Mouse (Mus musculus): ENCODE measurements at regions not wholly inside any gene's neighbourhood (a gene's known extent, or its start where the extent isn't known, plus 50 kb on each side); places are given as distances from the start of the nearest gene placed in this dataset.

GRCm38 (mm10) chr4:72688842-72689241 lies 163.6 kb downstream of the Aldoart1 start:
- no peak for DNase-seq (ENCODE audit: low spot score in 2 of 2)

GRCm38 (mm10) chr4:72674006-72674405 lies 178.4 kb downstream of the Aldoart1 start:
- no peak for DNase-seq (ENCODE audit: low spot score in 2 of 2)

- no peak for DNase-seq (ENCODE audit: low spot score in 2 of 2)
These were observed 180.6 kb downstream of the Aldoart1 start for GRCm38 (mm10) chr4:72671652-72672411.

GRCm38 (mm10) chr4:72669827-72670494 lies 182.5 kb downstream of the Aldoart1 start:
- DNase-seq (ENCODE audit: low spot score in 2 of 2) = no peak

GRCm38 (mm10) chr4:72664379-72664778 lies 188.1 kb downstream of the Aldoart1 start:
- DNase-seq (ENCODE audit: low spot score in 2 of 2) = no peak

GRCm38 (mm10) chr4:72662477-72662876 lies 190.0 kb downstream of the Aldoart1 start:
- no peak for DNase-seq (ENCODE audit: low spot score in 2 of 2)

GRCm38 (mm10) chr4:72656206-72656605 lies 196.2 kb downstream of the Aldoart1 start:
- DNase-seq (ENCODE audit: low spot score in 2 of 2) = no peak

GRCm38 (mm10) chr4:72647130-72647529 lies 205.3 kb downstream of the Aldoart1 start:
- DNase-seq (ENCODE audit: low spot score in 2 of 2) = no peak

- DNase-seq (ENCODE audit: low spot score in 2 of 2) = no peak
These were observed 223.0 kb downstream of the Aldoart1 start for GRCm38 (mm10) chr4:72629416-72629815.

- DNase-seq (ENCODE audit: low spot score in 2 of 2) = no peak
These were observed 225.1 kb downstream of the Aldoart1 start for GRCm38 (mm10) chr4:72627219-72627930.

- no peak for DNase-seq (ENCODE audit: low spot score in 2 of 2)
These were observed 247.3 kb downstream of the Aldoart1 start for GRCm38 (mm10) chr4:72605107-72605506.

- DNase-seq (ENCODE audit: low spot score in 2 of 2) = no peak
These were observed 256.9 kb downstream of the Aldoart1 start for GRCm38 (mm10) chr4:72595494-72595893.

GRCm38 (mm10) chr4:72592129-72592528 lies 260.3 kb downstream of the Aldoart1 start:
- no peak for DNase-seq (ENCODE audit: low spot score in 2 of 2)

GRCm38 (mm10) chr4:72574946-72575345 lies 277.5 kb downstream of the Aldoart1 start:
- DNase-seq (ENCODE audit: low spot score in 2 of 2) = no peak

- no peak for DNase-seq (ENCODE audit: low spot score in 2 of 2)
These were observed 280.5 kb downstream of the Aldoart1 start for GRCm38 (mm10) chr4:72571924-72572323.

- DNase-seq (ENCODE audit: low spot score in 2 of 2) = no peak
These were observed 287.2 kb downstream of the Aldoart1 start for GRCm38 (mm10) chr4:72565186-72565585.

- DNase-seq (ENCODE audit: low spot score in 2 of 2) = no peak
These were observed 289.3 kb downstream of the Aldoart1 start for GRCm38 (mm10) chr4:72562909-72563676.

- no peak for DNase-seq (ENCODE audit: low spot score in 2 of 2)
These were observed 298.2 kb downstream of the Aldoart1 start for GRCm38 (mm10) chr4:72554276-72554675.

- no peak for DNase-seq (ENCODE audit: low spot score in 2 of 2)
These were observed 317.9 kb downstream of the Aldoart1 start for GRCm38 (mm10) chr4:72534563-72534962.

GRCm38 (mm10) chr4:72524630-72525029 lies 323.9 kb upstream of the Tle1 start:
- no peak for DNase-seq (ENCODE audit: low spot score in 2 of 2)

- DNase-seq (ENCODE audit: low spot score in 2 of 2) = peak in 1 of 2 experiments; percentile 11
These were observed 323.4 kb upstream of the Tle1 start for GRCm38 (mm10) chr4:72524100-72524499.

- no peak for DNase-seq (ENCODE audit: low spot score in 2 of 2)
These were observed 310.5 kb upstream of the Tle1 start for GRCm38 (mm10) chr4:72511220-72511619.
